Mouse (Mus musculus): ENCODE data around the gene Cyp4v3. TPM values are rescaled to one million over a fixed set of nuclear protein-coding genes. Genes with fewer than 3 reads are reported as not detected.

The Cyp4v3 gene
- total and polyA plus RNA-seq, 2 experiments = 60.2 to 235 TPM

GRCm38 (mm10) chr8:45355809-45356208, 22.8 kb upstream of the Cyp4v3 start:
- 37% methylated on average over 6 of the region's 6 CpGs for WGBS
- DNase-seq (ENCODE audit: extremely low read depth, low read depth, low spot score) = no peak
- H3K4me1 ChIP-seq (ENCODE audit: control insufficient read depth, insufficient read depth, low read length) = peaks cover 11% of the 10 kb centered on the region
- no peaks in the 10 kb centered on the region for H3K27me3 ChIP-seq (ENCODE audit: control insufficient read depth, insufficient read depth, low read length)
- peaks cover 36% of the 10 kb centered on the region for H3K36me3 ChIP-seq (ENCODE audit: control insufficient read depth, insufficient read depth, low read length)
- no peak overlapping the region for H3K4me3 ChIP-seq (ENCODE audit: insufficient read depth, low read depth, low read length)
- peaks cover 7% of the 10 kb centered on the region; the same call in 1 of the 2 replicates for H3K79me2 ChIP-seq (ENCODE audit: control insufficient read depth, insufficient read depth, low read length)
- TF ChIP-seq CTCF (IDR thresholded peaks at IDR 0.05; ENCODE audit: low read depth, low read length) = no peak
- no peak for TF ChIP-seq POLR2A (IDR thresholded peaks at IDR 0.05; ENCODE audit: extremely low read depth, insufficient read depth, low read length)
- H3K9ac ChIP-seq (ENCODE audit: low read depth, low read length) = no peak overlapping the region
- H3K27ac ChIP-seq (replicated peaks; ENCODE audit: insufficient read depth, low read depth, low read length) = peak overlapping the region; percentile 53; the same call in 1 of the 2 replicates

- TF ChIP-seq POLR2A (IDR thresholded peaks at IDR 0.05; ENCODE audit: extremely low read depth, insufficient read depth, low read length) (no peak), CTCF (IDR thresholded peaks at IDR 0.05; ENCODE audit: low read depth, low read length) (peak; percentile 66; the same call in 1 of the 2 replicates)
- peaks cover 10% of the 10 kb centered on the region for H3K4me1 ChIP-seq (ENCODE audit: control insufficient read depth, insufficient read depth, low read length)
- DNase-seq (ENCODE audit: extremely low read depth, low read depth, low spot score) = peak; percentile 71
- 15% methylated on average over 6 of the region's 6 CpGs for WGBS
- H3K36me3 ChIP-seq (ENCODE audit: control insufficient read depth, insufficient read depth, low read length) = peaks cover 28% of the 10 kb centered on the region
- no peaks in the 10 kb centered on the region for H3K27me3 ChIP-seq (ENCODE audit: control insufficient read depth, insufficient read depth, low read length)
- H3K9ac ChIP-seq (ENCODE audit: low read depth, low read length) = no peak overlapping the region
- H3K79me2 ChIP-seq (ENCODE audit: control insufficient read depth, insufficient read depth, low read length) = no peaks in the 10 kb centered on the region; the same call in 1 of the 2 replicates
- H3K27ac ChIP-seq (replicated peaks; ENCODE audit: insufficient read depth, low read depth, low read length) = no peak overlapping the region
- no peak overlapping the region for H3K4me3 ChIP-seq (ENCODE audit: insufficient read depth, low read depth, low read length)
These were observed 12.0 kb upstream of the Cyp4v3 start for GRCm38 (mm10) chr8:45345031-45345430.

GRCm38 (mm10) chr8:45344298-45344697, 11.3 kb upstream of the Cyp4v3 start:
- WGBS = 92% methylated on average over 8 of the region's 8 CpGs
- Histone ChIP-seq H3K79me2 (ENCODE audit: control insufficient read depth, insufficient read depth, low read length) (no peaks in the 10 kb centered on the region; the same call in 1 of the 2 replicates), H3K36me3 (ENCODE audit: control insufficient read depth, insufficient read depth, low read length) (peaks cover 31% of the 10 kb centered on the region), H3K27ac (replicated peaks; ENCODE audit: insufficient read depth, low read depth, low read length) (no peak overlapping the region), H3K9ac (ENCODE audit: low read depth, low read length) (no peak overlapping the region), H3K4me1 (ENCODE audit: control insufficient read depth, insufficient read depth, low read length) (peaks cover 10% of the 10 kb centered on the region), H3K4me3 (ENCODE audit: insufficient read depth, low read depth, low read length) (no peak overlapping the region), H3K27me3 (ENCODE audit: control insufficient read depth, insufficient read depth, low read length) (no peaks in the 10 kb centered on the region)
- no peak for TF ChIP-seq POLR2A (IDR thresholded peaks at IDR 0.05; ENCODE audit: extremely low read depth, insufficient read depth, low read length)
- TF ChIP-seq CTCF (IDR thresholded peaks at IDR 0.05; ENCODE audit: low read depth, low read length) = no peak
- no peak for DNase-seq (ENCODE audit: extremely low read depth, low read depth, low spot score)

- 35% methylated on average over 12 of the region's 12 CpGs for WGBS
- H3K27me3 ChIP-seq (ENCODE audit: control insufficient read depth, insufficient read depth, low read length) = no peaks in the 10 kb centered on the region
- H3K4me3 ChIP-seq (ENCODE audit: insufficient read depth, low read depth, low read length) = no peak overlapping the region
- H3K79me2 ChIP-seq (ENCODE audit: control insufficient read depth, insufficient read depth, low read length) = no peaks in the 10 kb centered on the region; the same call in 1 of the 2 replicates
- peaks cover 10% of the 10 kb centered on the region for H3K4me1 ChIP-seq (ENCODE audit: control insufficient read depth, insufficient read depth, low read length)
- DNase-seq (ENCODE audit: extremely low read depth, low read depth, low spot score) = peak; percentile 87
- H3K27ac ChIP-seq (replicated peaks; ENCODE audit: insufficient read depth, low read depth, low read length) = peak overlapping the region; percentile 95
- no peak for TF ChIP-seq POLR2A (IDR thresholded peaks at IDR 0.05; ENCODE audit: extremely low read depth, insufficient read depth, low read length)
- peaks cover 33% of the 10 kb centered on the region for H3K36me3 ChIP-seq (ENCODE audit: control insufficient read depth, insufficient read depth, low read length)
- H3K9ac ChIP-seq (ENCODE audit: low read depth, low read length) = peak overlapping the region; percentile 48
These were observed 8.9 kb upstream of the Cyp4v3 start for GRCm38 (mm10) chr8:45341630-45342628.

- DNase-seq (ENCODE audit: extremely low read depth, low read depth, low spot score) = peak; percentile 80
- no peak for TF ChIP-seq POLR2A (IDR thresholded peaks at IDR 0.05; ENCODE audit: extremely low read depth, insufficient read depth, low read length)
- TF ChIP-seq CTCF (IDR thresholded peaks at IDR 0.05; ENCODE audit: low read depth, low read length) = no peak
- peak overlapping the region; percentile 97 for H3K27ac ChIP-seq (replicated peaks; ENCODE audit: insufficient read depth, low read depth, low read length)
- H3K4me1 ChIP-seq (ENCODE audit: control insufficient read depth, insufficient read depth, low read length) = peaks cover 12% of the 10 kb centered on the region
- H3K79me2 ChIP-seq (ENCODE audit: control insufficient read depth, insufficient read depth, low read length) = peaks cover 4% of the 10 kb centered on the region; the same call in 1 of the 2 replicates
- H3K36me3 ChIP-seq (ENCODE audit: control insufficient read depth, insufficient read depth, low read length) = peaks cover 7% of the 10 kb centered on the region
- 1% methylated on average over 8 of the region's 8 CpGs for WGBS
- H3K27me3 ChIP-seq (ENCODE audit: control insufficient read depth, insufficient read depth, low read length) = no peaks in the 10 kb centered on the region
- H3K4me3 ChIP-seq (ENCODE audit: insufficient read depth, low read depth, low read length) = peak overlapping the region; percentile 92
- peak overlapping the region; percentile 58 for H3K9ac ChIP-seq (ENCODE audit: low read depth, low read length)
These were observed 477 bp upstream of the Cyp4v3 start for GRCm38 (mm10) chr8:45333493-45333892.
